Mouse (Mus musculus) c-Kit-negative CD71-positive TER-119-positive erythroid progenitor cells, embryonic 14.5 days (primary cell): Measurements from ENCODE around the gene Ppm1m.
A peak's percentile ranks its signal among the peaks of the same experiment; 100 is the strongest.

Experiments used
- DNase-seq: peaks from one replicate; pipeline ENCODE4 v3.0.0-alpha.2; 2013; ENCODE audit warnings: low read depth, low spot score

Ppm1m gene

DNA sequence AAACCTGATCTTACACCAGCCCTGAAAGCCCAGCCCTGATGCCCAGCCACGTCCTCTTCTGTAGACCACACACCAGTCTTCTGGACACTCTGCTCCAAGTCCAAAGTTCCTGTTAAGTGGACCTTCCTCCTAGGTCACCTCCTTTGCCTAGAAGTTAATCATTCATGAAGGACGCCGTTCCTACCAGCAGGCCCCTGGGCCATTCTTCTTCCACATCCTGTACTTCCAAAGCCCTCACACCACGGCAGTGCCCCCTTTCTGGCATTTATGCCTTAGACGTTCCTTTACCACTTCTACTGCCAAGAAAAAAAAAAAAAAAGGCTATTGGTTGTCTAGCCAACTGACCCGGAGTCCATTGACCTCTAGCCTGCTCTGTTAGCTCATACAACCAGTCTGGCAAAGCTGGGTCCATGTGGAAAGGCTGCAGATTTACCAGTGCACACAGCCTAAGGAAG is 41.5 kb downstream of the Ppm1m start, which contains the start of gene Glyctk:
Gene Glyctk, minus strand, starts transcription at position 102 of the 455 bp plus-strand sequence.
- no peak for DNase-seq

- no peak for DNase-seq
Observed at GRCm38 (mm10) chr9:106157623-106157925, 42.0 kb downstream of the Ppm1m start.

DNA sequence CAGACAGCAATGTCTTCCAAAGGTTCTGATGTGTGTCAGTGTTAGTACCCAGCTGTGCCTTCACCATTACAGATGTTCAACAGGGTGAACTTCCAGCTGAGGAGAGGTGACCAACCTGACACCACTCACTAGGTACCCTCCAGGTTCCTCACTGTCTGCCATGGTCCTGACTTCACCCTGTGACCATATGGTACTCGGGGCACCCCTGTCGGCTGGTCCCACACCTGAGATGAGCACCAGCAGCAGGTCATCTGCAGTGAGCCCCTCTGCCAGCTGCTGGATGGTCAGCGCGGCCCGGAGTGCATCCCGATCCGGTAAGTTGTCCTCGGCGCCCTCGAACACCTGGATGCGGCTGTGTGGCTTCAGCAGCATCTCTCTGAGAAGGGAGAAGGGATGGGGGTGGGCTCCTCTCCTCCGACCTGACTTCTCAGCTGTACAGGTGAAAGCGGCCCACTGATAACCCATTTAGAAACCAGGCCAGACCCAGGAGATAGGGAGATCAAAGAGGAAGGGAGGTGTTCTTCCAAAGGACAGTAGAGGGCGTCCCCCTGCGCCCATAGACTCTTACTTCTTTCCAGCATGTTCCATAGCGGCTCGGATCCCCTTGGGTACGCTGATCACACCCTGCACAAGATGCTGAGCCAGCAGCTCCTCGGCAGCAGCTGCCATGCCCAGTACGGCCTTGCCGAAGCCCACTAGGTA is 42.5 kb downstream of the Ppm1m start:
- no peak for DNase-seq

GRCm38 (mm10) chr9:106156419-106156818 is 43.1 kb downstream of the Ppm1m start:
- peak; percentile 64 for DNase-seq

- DNase-seq: no peak
Observed at GRCm38 (mm10) chr9:106154106-106154505, 45.4 kb downstream of the Ppm1m start.

DNA sequence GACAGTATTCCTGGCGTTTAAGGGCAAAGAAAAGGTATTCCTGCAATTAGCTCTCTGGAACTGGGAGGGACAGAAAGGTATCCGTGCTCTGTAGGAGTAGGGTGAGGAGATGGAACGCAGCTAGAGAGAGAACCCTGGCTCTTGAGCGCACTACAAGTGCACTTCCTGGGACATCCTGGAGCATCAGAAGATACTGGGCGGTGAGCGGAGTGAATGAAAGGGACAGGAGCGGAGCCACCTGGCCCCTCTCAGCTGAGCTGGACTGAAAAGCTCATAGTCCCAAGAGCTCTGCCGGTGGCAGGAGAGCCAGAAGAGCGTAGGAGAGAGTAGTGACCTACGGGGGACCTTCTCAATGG is 50.2 kb downstream of the Ppm1m start:
- no peak for DNase-seq

DNA sequence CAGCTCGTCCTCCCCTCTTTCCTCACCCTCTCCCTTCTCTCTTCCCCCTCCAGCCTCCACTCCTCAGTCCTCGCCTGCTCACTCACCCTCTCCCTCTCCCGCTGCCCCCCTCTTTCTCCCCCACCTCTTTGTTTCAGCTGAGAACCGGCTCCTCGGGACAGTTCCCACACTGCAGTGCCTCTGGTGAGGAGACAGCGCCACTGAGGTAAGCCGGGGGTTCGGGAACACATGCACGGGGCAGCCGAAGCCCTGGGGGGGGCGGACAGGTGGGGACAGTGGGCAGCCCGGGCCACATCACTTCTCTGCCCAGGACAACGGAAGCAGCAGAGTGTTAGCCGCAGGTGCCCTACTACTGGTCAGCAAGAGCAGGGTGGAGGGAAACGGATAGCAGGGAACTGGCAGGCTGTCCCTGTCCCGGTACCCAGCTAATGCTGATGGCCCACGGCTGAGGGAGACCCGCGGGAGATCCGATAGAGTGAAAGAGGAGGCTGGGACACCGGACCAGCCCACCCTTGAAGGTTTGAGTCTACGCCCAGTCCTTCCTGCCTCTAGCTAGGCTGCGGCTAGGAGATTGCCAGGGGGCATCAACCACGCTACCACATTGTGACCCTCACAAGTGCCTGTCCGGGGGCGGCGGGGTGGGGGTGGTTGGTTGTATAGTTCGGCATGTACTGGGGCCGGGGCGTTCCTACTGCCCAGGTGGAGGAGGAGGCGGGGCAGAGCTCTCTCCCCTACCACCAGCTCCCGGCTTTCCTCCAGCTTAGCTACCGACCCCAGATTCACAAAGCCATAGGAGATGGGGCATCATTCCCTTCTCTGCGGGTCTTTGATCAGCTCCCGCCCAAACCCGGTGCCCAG is 50.8 kb downstream of the Ppm1m start:
- DNase-seq: no peak

GRCm38 (mm10) chr9:106147851-106148431 is 51.6 kb downstream of the Ppm1m start:
- DNase-seq: no peak

GRCm38 (mm10) chr9:106147281-106147680 is 52.3 kb downstream of the Ppm1m start:
- no peak for DNase-seq

DNA sequence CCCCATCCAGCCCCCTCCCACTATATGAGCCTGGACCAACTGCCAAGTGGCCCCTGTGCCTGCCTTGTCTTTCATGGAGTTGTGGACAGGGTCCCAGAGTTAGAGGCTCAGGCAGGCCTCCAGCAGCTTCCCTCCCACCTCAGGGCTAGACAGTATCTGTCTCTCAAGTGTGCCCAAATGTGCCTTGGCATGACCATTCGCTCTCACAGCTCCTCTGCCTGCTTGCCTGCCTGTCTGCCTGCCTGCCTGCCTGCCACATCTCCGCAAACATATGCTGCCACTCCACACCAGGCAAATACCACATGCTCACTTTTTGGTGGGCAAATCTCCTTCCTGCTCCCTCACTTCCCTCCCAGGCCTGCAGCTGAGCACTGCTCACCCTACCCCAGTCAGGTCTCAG is 54.0 kb downstream of the Ppm1m start:
- no peak for DNase-seq
